Mouse (Mus musculus): ENCODE data around the gene 9130213A22Rik. TPM values are rescaled to one million over a fixed set of nuclear protein-coding genes. Genes with fewer than 3 reads are reported as not detected.

Gene 9130213A22Rik
- polyA plus RNA-seq, 1 experiment = not detected

- H3K36me3 ChIP-seq (ENCODE audit: control insufficient read depth) = peaks cover 37% of the 10 kb centered on the region
- H3K9me3 ChIP-seq (ENCODE audit: control insufficient read depth, low read length) = no peaks in the 10 kb centered on the region
- TF ChIP-seq GATA1 (IDR thresholded peaks at IDR 0.05; ENCODE audit: low read length) = no peak
- no peak for TF ChIP-seq TAL1 (IDR thresholded peaks at IDR 0.05; ENCODE audit: low read length)
- peaks cover 90% of the 10 kb centered on the region for H3K4me1 ChIP-seq (ENCODE audit: control insufficient read depth)
- no peak overlapping the region for H3K4me3 ChIP-seq (replicated peaks)
- no peaks in the 10 kb centered on the region for H3K27me3 ChIP-seq (ENCODE audit: control insufficient read depth)
Measured at GRCm38 (mm10) chr11:69092871-69093270, 29.5 kb downstream of the 9130213A22Rik start.

DNA sequence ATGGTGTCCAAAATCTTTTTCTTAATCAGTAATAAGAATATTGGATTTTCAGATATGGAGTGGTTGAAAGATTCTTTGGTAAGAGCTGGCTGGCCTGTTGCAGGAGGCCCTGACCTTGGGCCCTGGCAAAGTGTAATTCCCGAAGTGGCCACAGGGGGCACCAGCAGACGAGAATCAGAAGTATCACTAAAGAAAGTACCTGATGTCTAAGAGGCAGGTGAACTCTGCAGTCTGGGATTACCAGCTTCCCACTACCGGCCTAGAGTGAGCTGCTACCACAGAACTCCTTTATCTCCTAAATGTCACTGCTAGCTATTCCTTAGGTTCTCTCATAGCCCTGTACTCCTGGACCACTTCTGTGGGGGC, 30.0 kb downstream of the 9130213A22Rik start:
- TF ChIP-seq TAL1 (IDR thresholded peaks at IDR 0.05; ENCODE audit: low read length) (no peak), GATA1 (IDR thresholded peaks at IDR 0.05; ENCODE audit: low read length) (no peak)
- peaks cover 90% of the 10 kb centered on the region for H3K4me1 ChIP-seq (ENCODE audit: control insufficient read depth)
- H3K9me3 ChIP-seq (ENCODE audit: control insufficient read depth, low read length) = no peaks in the 10 kb centered on the region
- H3K27me3 ChIP-seq (ENCODE audit: control insufficient read depth) = no peaks in the 10 kb centered on the region
- peaks cover 37% of the 10 kb centered on the region for H3K36me3 ChIP-seq (ENCODE audit: control insufficient read depth)
- H3K4me3 ChIP-seq (replicated peaks) = no peak overlapping the region

DNA sequence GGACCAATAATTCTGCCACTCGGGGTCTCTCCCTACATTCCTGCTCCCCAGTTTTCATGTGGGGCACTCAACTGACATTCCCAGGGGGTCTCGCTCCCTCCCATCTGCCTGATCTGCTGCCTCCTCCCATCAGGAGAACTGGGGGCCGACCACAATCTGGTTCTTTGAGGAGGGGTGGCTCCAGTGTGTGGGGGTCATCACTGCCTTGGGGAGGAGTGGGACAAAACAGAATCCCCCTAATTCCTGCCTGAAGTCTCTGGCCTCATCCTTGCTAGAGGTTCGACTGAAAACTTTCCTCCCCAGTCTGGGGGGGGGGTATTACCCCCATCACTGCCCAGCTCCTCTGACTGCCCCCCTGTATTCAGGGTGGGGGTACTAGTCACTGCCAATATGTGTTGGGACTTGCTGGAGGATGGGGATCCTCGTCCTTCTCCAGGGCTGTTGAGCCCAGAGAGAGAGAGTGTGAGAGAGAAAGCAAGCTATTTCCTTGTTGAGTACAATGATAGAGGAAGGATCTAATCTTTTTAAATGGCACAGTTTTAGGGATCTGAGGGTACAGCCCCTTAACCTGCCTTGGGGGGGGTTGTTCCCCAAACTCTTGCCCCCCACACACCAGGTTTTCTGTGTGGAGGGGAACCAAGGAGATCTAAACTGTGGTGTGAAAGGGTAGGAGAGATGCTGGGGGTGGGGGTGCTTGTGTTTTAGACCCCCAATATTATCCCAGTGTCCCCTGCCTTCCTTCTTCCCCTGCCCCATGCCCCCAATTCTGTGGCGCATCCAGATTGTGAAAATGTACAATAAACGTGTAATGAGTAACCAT, 30.6 kb downstream of the 9130213A22Rik start:
- Histone ChIP-seq H3K9me3 (ENCODE audit: control insufficient read depth, low read length) (no peaks in the 10 kb centered on the region), H3K4me3 (replicated peaks) (no peak overlapping the region), H3K4me1 (ENCODE audit: control insufficient read depth) (peaks cover 89% of the 10 kb centered on the region), H3K27me3 (ENCODE audit: control insufficient read depth) (no peaks in the 10 kb centered on the region; the same call in 1 of the 2 replicates), H3K36me3 (ENCODE audit: control insufficient read depth) (peaks cover 37% of the 10 kb centered on the region)
- TF ChIP-seq GATA1 (IDR thresholded peaks at IDR 0.05; ENCODE audit: low read length) (no peak), TAL1 (IDR thresholded peaks at IDR 0.05; ENCODE audit: low read length) (no peak)

DNA sequence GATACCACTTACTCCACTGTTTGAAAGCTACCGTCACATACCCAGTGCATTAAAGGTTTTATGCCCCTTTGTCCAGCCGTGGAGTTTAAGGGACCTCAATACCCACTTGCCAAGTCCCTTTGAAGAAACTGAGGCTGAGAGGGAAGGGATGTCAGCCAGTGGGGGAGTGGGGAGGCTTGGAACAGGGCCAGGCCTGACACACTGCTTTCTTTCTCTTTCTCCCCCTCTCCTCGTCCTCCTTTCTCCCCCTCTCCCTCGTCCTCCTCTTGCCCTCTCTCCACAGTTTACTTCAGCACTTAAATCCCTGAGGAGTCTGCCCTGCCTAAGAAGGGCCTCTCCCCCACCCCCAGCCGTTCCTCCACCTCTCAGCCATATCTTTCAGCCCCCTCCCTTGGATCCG, 32.0 kb downstream of the 9130213A22Rik start:
- H3K4me1 ChIP-seq (ENCODE audit: control insufficient read depth) = peaks cover 75% of the 10 kb centered on the region
- H3K36me3 ChIP-seq (ENCODE audit: control insufficient read depth) = peaks cover 37% of the 10 kb centered on the region
- TF ChIP-seq GATA1 (IDR thresholded peaks at IDR 0.05; ENCODE audit: low read length) (no peak), TAL1 (IDR thresholded peaks at IDR 0.05; ENCODE audit: low read length) (no peak)
- H3K27me3 ChIP-seq (ENCODE audit: control insufficient read depth) = no peaks in the 10 kb centered on the region; the same call in 1 of the 2 replicates
- no peaks in the 10 kb centered on the region for H3K9me3 ChIP-seq (ENCODE audit: control insufficient read depth, low read length)
- H3K4me3 ChIP-seq (replicated peaks) = peak overlapping the region; percentile 100

DNA sequence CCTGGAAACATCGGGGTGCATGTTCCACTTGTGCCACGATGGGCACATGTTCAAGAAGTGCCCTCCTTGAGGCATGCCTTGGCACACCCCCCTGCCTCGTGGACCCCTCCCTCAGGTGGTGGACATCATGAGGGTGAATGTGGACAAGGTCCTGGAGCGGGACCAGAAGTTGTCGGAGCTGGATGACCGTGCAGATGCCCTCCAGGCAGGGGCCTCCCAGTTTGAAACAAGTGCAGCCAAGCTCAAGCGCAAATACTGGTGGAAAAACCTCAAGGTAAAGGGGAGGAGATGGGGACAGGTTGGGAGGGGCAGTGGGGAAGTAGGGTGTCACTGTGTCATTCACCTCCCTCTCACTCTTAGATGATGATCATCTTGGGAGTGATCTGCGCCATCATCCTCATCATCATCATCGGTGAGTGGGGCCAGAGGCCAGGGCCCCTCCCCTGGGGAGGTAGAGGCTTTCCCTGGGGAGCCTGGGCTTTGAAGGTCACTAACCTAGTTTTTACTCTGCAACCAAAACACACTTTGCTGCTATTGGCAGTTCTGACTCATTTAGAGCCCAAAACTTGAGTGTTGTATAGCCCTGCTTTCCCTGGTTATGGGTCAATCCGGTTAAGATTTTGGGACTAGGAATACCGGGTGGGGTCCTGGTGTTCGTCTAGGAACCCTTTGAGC, 32.6 kb downstream of the 9130213A22Rik start:
- peaks cover 68% of the 10 kb centered on the region for H3K4me1 ChIP-seq (ENCODE audit: control insufficient read depth)
- H3K36me3 ChIP-seq (ENCODE audit: control insufficient read depth) = peaks cover 37% of the 10 kb centered on the region
- H3K27me3 ChIP-seq (ENCODE audit: control insufficient read depth) = no peaks in the 10 kb centered on the region; the same call in 1 of the 2 replicates
- H3K4me3 ChIP-seq (replicated peaks) = peak overlapping the region; percentile 100
- TF ChIP-seq TAL1 (IDR thresholded peaks at IDR 0.05; ENCODE audit: low read length) = no peak
- TF ChIP-seq GATA1 (IDR thresholded peaks at IDR 0.05; ENCODE audit: low read length) = no peak
- H3K9me3 ChIP-seq (ENCODE audit: control insufficient read depth, low read length) = no peaks in the 10 kb centered on the region

DNA sequence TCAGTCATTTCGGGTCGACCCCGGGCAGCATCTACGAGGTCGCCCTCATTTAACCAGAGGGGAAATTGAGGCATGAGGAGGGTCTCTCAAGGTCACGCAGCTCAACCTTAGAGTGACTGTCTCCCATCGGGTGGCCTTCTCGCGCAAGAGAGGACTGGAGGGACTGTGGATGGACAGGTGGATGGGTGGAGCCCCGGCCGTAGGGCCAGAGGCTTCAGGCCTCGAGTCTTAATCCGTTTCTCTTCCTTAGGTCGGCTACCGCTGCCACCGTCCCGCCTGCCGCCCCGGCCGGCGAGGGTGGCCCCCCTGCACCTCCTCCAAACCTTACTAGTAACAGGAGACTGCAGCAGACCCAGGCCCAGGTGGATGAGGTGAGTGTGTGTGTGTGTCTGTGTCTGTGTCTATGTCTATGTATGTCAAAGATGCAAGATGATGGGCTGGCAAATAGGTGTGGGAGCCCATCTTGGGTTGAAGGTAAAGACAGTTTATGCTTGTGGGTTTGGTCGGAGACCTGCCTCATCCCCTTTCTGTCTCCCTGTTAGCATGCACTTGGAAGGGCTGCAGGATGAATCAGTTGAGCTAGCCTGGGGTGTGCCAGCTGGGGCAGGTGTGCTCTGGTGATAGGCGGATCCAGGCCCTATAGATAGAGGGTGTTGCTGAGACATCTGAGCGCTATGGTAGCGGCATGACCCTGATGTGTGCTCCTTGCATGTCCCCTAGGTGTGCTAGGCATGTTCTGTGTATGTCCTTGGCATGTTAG, 33.4 kb downstream of the 9130213A22Rik start:
- Histone ChIP-seq H3K9me3 (ENCODE audit: control insufficient read depth, low read length) (no peaks in the 10 kb centered on the region), H3K4me3 (replicated peaks) (peak overlapping the region; percentile 100), H3K27me3 (ENCODE audit: control insufficient read depth) (no peaks in the 10 kb centered on the region; the same call in 1 of the 2 replicates), H3K36me3 (ENCODE audit: control insufficient read depth) (peaks cover 37% of the 10 kb centered on the region), H3K4me1 (ENCODE audit: control insufficient read depth) (peaks cover 61% of the 10 kb centered on the region)
- peak; percentile 65 for TF ChIP-seq GATA1 (IDR thresholded peaks at IDR 0.05; ENCODE audit: low read length)
- TF ChIP-seq TAL1 (IDR thresholded peaks at IDR 0.05; ENCODE audit: low read length) = peak; percentile 83

- Histone ChIP-seq H3K4me1 (ENCODE audit: control insufficient read depth) (peaks cover 57% of the 10 kb centered on the region), H3K27me3 (ENCODE audit: control insufficient read depth) (no peaks in the 10 kb centered on the region; the same call in 1 of the 2 replicates), H3K4me3 (replicated peaks) (peak within 1 kb of the TSS; percentile 100), H3K36me3 (ENCODE audit: control insufficient read depth) (peaks cover 37% of the 10 kb centered on the region), H3K9me3 (ENCODE audit: control insufficient read depth, low read length) (no peaks in the 10 kb centered on the region)
- no peak for TF ChIP-seq TAL1 (IDR thresholded peaks at IDR 0.05; ENCODE audit: low read length)
- TF ChIP-seq GATA1 (IDR thresholded peaks at IDR 0.05; ENCODE audit: low read length) = no peak
Measured at GRCm38 (mm10) chr11:69088103-69088855, 34.1 kb downstream of the 9130213A22Rik start, which contains the start of gene Vamp2. Gene Vamp2, plus strand, starts transcription at chr11:69088490.

DNA sequence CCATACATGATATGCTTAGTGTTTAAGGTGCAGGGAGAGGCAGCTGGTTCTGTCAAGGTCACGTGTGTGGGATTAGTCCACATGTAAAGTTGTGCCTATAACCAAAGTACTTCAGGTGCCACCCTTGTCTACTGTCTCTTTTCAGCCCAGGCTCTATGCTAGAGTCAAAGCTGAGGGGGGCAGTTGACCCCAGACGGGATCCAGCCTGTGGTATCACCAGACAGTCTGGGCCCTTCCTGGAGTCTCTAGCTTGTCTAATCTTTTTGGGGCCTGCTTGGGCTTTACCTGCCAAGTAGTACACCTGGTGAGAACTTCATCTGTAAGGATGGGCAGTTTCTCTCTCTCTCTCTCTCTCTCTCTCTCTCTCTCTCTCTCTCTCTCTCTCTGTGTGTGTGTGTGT, 34.8 kb downstream of the 9130213A22Rik start:
- Histone ChIP-seq H3K4me1 (ENCODE audit: control insufficient read depth) (peaks cover 52% of the 10 kb centered on the region), H3K36me3 (ENCODE audit: control insufficient read depth) (peaks cover 33% of the 10 kb centered on the region), H3K4me3 (replicated peaks) (peak overlapping the region; percentile 100), H3K27me3 (ENCODE audit: control insufficient read depth) (no peaks in the 10 kb centered on the region; the same call in 1 of the 2 replicates), H3K9me3 (ENCODE audit: control insufficient read depth, low read length) (no peaks in the 10 kb centered on the region)
- TF ChIP-seq TAL1 (IDR thresholded peaks at IDR 0.05; ENCODE audit: low read length) (no peak), GATA1 (IDR thresholded peaks at IDR 0.05; ENCODE audit: low read length) (no peak)
